Mouse (Mus musculus): ENCODE results near the gene Pde10a.

The Pde10a gene

GRCm38 (mm10) chr17:8974823-8975397 is 449.7 kb downstream of the Pde10a start:
- peak; percentile 81 for DNase-seq

- no peak for DNase-seq
Observed at GRCm38 (mm10) chr17:8976745-8977144, 451.6 kb downstream of the Pde10a start.

GRCm38 (mm10) chr17:8977271-8977670 is 452.1 kb downstream of the Pde10a start:
- DNase-seq: no peak

DNA sequence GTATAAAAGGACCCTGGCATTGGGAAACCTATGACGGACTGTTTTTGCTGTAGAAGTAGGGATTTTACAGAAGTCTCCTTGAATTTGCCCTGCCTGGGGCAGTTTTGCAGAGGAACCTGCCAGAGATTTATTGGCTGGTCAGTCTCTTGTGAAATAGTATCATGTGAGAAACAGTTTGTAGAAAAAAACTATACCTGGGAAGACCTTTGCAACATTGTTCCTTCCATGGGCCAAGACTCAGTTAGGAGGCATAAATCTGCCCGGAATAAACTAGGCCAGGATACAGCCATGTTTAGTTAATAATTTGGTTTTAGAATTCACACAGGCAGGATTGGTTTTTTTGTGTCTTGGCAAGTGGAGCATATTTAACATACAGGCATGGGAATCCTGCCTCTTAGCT is 458.4 kb downstream of the Pde10a start:
- no peak for DNase-seq

- DNase-seq: no peak
Observed at GRCm38 (mm10) chr17:8985714-8986113, 460.5 kb downstream of the Pde10a start.

GRCm38 (mm10) chr17:8986551-8986950 is 461.4 kb downstream of the Pde10a start:
- no peak for DNase-seq

DNA sequence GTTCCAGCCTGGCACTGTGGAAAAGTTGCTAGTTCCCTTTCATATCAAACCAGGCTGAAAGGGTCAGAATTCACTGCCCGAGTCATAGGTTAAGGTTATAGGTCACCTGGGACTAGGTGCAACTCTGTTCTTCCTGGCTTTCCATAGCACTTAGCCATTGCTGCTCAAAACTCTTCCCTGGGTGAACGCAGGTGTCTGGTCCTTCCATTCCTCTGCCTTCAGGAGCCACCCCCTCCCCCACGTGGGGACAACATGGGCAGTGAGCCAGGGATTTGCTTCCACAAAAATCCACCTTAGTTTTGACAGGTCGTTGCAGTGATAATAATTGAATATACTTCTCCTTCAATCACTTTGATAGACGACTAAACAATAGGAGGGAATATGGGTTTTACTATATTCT is 462.2 kb downstream of the Pde10a start:
- DNase-seq: no peak

DNA sequence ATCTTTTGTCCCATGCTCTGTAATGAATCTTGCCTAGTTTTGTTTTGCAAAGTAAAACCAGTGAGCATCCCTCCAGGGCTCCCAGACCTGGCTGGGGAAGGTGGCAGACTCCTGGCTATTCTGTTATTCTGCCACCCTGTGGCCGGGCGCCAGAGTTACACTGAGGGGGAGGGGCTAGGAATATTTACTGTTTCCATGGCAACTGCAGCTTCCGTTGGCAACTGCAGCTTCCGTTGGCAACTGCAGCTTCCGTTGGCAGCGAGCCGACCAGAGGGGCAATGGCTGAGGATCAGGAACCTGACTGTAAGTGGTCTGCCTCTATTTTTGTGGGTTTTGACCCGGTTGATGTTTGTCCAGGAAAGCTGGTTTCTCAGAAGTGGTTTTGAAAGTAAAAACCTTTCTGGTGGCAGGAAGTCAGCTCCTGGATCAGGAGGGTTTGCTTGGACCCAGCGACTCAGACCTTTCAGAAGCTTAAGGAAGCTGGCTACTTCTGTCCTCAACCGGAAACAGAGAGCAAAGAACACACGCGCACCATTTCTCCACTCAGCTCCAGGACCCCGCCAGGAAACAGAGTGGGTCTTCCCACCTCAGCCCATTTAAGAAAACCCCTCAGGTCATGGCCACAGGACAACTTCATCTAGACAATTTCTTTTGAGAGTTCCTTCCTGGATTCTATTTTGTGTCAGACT is 463.1 kb downstream of the Pde10a start, which contains the start of gene 1700010I14Rik:
1700010I14Rik (plus strand) TSS at position 215 of the 689 bp plus-strand sequence.
- peak; percentile 98 for DNase-seq

DNA sequence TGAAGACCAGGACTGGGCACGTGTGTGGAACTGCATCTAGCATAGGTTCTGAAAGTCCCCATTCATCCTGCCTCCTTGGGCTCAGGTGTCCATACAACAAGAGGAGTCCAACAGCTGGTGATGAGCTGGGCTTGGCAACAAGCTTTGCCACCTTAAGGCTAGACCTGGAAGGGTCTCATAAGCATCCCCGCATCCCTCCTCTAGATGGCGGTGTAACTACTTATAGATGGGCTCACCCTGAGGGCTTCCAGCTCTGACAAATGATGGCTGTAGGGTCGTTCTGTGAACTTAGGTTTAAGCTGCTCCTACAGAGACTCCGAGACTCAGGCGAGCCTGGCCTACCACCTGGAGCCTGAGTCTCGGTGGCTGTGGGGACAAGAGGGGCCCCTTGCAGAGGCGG is 466.0 kb downstream of the Pde10a start:
- no peak for DNase-seq

- DNase-seq: peak; percentile 58
Observed at GRCm38 (mm10) chr17:8995344-8995743, 470.2 kb downstream of the Pde10a start.

DNA sequence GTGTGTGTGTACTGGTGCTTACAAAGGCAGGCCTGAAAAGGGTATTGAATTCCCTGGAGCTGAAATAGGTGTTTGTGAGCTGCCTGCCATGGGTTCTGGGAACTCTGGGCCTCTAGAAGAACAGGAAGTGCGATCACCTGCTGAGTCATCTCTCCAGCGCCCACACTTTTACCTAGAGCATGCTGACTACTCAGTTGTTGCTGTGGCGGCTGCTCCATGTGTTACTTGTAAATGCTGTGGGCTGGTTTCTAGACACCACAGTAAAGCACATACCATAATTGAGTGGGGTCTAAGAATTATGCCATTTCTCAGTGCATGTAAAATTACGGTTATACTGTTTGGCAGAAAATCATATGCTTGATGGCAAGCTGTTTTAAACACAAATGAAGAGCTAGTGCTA is 477.3 kb downstream of the Pde10a start:
- peak; percentile 55 for DNase-seq

DNA sequence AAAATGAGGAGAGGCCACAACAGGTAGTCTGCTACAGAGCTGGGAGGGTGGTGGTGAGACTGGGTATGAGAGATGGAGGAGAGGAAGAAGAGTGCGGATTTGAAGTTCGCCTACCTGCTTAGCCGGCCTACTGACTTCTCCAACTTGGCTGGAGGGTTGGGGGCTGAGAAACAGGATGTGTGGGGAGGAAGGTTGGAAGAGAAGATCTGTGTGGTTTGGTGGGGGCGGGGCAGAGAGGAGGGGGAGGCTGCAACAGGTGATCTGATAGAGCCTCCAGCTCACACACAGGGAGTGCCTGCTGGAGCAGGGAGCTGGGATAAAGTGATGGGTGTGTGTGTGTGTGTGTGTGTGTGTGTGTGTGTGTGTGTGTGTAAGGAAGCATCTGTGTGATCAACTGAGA is 479.3 kb downstream of the Pde10a start:
- peak; percentile 25 for DNase-seq

DNA sequence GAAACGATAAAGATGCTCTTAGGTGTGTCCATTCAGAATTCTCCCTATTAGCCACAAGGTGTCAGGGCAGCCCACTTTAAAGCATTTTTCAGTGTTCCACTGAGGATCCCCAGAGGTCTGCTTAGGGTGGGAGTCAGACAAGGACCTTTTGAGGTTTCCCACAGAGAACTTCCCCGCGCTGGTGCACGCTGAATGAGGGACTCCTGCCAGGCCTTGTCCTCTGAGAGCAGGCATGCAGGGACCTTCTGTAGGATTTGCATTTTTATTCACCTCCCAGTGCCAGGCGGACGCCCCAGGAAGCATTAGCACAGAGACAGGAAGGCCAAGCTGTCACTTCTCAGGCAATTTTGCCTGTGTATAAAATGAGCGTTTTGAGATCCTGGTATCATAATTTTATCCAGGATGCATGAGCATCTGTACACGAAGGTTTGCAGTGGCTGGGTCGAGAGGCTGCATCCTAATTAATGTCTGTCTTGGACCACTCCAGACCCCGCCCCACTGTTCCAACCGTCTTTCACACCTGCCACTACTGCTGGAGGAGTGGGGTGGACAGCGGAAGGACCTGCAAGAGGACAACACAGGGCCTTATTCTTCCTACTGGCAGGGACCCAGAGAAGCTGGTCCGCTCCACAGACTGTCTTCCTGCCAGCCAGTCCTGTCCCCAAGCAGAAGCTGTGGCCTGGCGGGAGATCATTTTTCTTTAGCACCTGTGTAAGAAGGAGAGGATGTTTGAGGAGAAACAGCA is 498.2 kb downstream of the Pde10a start:
- DNase-seq: peak; percentile 80

DNA sequence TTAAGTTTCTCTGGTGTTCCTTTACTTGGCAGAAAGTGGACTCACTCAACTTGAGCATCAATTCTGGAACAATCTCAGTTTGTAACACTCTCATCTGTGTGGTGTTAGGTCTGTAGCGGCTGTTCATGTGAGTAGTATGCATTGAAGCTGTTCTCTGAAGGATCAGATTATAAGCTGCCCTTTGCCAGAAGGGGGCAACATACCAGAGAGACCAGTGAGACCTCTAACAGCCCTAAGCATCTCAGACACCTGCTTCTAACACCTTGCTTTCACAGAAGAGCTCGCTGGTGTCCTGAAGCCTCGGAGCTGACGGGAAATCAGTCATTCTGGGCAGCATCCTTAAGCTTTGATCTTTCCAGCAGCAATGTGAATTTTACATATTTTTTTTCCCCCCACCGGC is 505.0 kb downstream of the Pde10a start:
- DNase-seq: peak; percentile 40

- peak; percentile 92 for DNase-seq
Observed at GRCm38 (mm10) chr17:9031241-9032141, 506.3 kb downstream of the Pde10a start.

DNA sequence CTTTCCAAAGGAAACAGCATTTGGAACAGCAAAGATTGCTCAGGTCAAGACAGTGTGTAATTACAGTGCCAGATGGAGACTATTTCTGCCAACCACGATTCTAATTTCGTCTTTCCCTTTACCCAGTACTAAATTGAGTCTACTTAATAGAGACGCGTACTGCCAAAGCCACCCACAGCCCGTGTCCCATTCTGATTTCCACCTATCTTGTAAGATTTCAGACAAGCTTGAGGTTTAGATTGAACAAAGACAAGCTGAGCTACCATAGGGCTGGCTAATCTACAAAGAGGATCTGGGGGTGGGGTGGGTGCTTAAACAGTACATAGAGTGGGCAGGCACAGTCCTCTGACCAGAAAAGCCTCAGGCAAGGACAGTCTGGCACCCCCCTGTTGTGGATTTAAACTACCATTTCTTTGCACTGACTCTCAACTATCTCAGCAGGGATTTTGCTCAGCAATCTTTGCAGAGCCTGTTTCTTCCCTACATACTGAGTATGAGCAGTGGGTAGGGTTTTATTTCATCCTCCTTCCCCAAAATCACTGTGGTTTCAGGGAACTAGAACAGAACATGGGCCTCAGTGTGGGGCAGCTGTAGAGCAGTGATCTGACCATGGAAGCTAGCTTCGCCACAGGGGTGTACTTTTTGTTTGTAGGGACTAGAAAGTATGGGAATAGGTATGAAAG is 507.3 kb downstream of the Pde10a start:
- peak; percentile 80 for DNase-seq

DNA sequence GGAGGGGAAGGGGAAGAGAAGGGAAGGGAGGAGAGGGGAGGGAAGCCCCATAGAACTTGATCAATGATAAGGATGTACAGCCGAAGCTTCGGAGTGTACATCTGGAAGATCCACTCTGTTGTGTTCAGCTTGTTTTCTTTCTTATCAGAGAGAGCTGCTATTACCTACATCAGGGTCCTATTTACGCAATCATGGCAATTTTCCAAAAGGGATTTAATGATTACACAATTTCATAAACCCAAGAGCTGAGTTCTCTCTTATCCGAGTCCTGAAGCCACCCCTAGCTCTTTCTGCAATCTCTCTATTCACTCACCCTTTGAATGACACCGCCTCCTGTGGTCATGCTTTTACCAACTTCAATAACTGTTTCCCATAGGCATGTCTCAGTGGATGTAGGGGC is 508.3 kb downstream of the Pde10a start:
- DNase-seq: peak; percentile 18

- peak; percentile 72 for DNase-seq
Observed at GRCm38 (mm10) chr17:9035561-9036348, 510.6 kb downstream of the Pde10a start.
